Mouse (Mus musculus) layer of hippocampus, adult 18-20 months (tissue): Measurements from ENCODE around the gene Lmnb2. TPM values are rescaled to one million over a fixed set of nuclear protein-coding genes. Genes with fewer than 3 reads are reported as not detected.

ENCODE experiments used
- DNase-seq, 2 experiments: peaks; one replicate each; pipeline ENCODE4 v3.0.0; 2022; ENCODE audit warnings: low spot score in 2 of 2
- total RNA-seq, 2 experiments: library from RNA; stranded (reverse); gene quantifications; 2 replicates each; pipeline ENCODE4 v1.2.3; 2021

The Lmnb2 gene
- total RNA-seq, 2 experiments from 2014 or later, result 19.5 to 22.3 TPM

DNA sequence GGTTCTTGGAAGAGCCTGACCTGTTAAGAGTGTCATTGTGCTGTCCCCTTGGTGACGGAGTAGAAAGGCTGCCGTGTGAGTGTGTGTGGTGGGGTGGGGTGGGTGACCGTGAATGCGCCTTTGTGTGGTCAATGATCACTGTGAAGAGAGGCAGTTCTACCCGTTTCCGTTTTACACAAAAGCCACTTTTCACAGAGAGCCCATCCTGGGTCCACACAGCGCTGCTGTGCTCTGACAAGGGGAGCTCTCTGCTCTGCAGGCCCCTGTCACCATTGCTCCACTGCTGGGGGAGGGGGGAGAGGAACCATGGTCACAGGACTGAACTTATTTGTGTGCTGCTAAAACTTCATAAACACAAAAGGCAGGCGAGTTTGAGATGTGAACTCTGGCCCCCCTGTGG, 60.7 kb downstream of the Lmnb2 start:
- DNase-seq, result peak in 1 of 2 experiments; percentile 49

DNA sequence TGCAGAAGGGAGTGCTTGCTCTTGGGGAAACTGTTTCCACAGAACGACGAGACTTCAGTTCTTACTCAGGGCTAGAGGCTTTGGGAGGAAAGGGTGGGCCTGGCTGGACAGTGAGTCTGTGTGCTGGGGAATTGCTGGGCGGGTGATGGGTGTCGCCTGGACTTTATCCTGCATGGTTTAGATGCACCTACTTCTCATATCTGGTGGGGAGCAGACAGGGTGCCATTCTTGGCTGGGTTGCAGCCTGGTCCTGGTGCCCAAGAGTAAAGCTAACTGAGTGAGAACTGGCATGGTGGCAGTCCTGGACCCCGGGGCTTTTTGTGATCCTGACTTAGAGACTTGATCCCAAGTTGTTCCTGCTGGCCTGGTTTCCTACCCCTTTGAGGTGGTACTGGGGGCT, 61.1 kb downstream of the Lmnb2 start:
- no peak for DNase-seq

DNA sequence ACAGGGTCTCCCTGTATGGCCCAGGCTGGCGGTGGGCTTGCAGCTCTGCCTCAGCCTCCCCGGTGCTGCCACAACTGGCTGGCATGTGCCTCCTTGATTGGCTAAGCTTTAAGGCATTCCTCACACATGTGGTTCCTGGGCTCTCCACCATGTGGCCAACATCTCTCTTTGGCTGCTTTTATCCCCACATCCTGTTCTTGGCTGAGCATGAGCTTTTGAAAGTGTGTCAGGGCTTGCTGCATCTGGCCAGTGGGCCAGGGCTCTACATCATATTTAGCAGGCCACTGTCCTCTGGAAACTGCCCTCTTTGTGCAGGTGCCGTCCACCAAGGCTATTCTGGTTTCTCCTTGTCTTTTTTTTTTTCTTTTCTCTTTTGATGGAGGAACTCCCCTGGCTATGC, 61.8 kb downstream of the Lmnb2 start:
- DNase-seq, result no peak

DNA sequence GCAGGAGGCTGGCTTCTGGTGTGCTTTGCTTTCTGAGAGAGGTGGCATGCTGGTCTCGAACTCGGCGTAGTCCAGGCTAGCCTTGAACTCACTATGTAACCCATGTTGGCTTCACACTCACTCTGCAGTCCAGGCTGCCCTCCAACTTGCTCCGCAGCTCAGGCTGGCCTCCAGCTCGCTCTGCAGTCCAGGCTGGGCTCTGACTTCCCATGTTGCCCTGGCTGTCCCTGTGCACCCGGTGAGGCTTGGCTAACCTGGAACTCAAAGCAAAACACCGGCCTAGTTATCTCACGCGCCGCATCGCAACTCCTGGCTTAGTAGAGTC, 62.3 kb downstream of the Lmnb2 start:
- DNase-seq, result no peak

DNA sequence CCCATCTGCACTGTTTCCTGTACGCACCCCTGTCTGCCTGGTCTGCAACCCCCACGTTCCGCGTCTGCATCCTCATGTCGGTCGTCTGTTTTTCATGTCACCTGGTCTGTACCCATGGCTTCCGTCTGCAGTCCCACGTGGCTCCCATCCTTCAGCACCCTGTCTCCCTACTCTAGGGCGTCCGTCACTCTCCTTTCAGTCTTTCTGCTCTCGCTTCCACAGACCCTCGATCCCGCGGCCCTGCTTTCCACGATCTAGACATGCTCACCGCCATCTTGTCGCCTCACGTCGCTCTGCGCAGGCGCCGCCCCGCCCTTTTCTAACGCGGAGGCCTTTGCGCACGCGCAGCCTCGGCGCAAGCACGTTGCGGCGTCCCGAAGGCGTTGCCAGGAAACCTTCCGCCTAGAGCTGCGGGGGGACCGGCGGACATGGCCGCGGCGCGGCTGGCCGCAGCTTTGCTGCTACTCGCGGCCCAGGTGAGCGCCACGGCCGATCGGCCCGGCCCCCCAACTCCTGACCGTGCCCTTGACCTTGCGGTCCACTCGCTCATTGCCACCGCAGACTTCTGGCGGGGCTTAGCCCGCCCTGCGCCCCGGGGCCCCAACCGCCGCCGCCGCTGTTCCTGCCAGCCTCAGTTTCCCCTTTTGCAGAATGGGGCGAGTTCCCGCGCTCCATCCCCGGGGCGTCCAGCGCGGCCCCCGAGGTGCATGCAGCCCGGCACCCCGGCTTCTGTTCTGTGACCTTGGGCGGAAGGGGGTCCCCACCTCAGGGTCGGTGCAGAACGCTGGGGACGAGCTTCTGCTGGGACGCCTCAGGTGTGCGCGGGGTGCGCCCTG, 62.9 kb downstream of the Lmnb2 start, which contains the start of the genes Lsm7 and Sppl2b:
Gene Lsm7, minus strand, starts transcription at position 297 of the 836 bp plus-strand sequence.
Gene Sppl2b, plus strand, starts transcription at position 363 of the 836 bp plus-strand sequence.
- peak; percentile 94 to 98 for DNase-seq

Other genes with a start within 250 kb of the Lmnb2 start
- gene Mknk2, start 240.1 kb downstream of the Lmnb2 start, total RNA-seq, result 10 to 100 TPM; 44.7 to 46.1 TPM
- gene Mob3a, start 216.3 kb downstream of the Lmnb2 start, total RNA-seq, result 10 to 100 TPM; 13.2 to 13.5 TPM
- gene Izumo4, start 216.1 kb downstream of the Lmnb2 start, total RNA-seq, result 10 to 100 TPM; 52.5 to 54.7 TPM
- gene Ap3d1, start 176.0 kb downstream of the Lmnb2 start, total RNA-seq, result 100 to 1,000 TPM; 138 TPM
- 10 to 100 TPM; 40.6 to 49.6 TPM for gene Dot1l, start 163.0 kb downstream of the Lmnb2 start, total RNA-seq
- 10 to 100 TPM; 52.3 to 57.3 TPM for gene Sf3a2, start 120.0 kb downstream of the Lmnb2 start, total RNA-seq
- 10 to 100 TPM; 63.3 to 71.2 TPM for gene Plekhj1, start 119.6 kb downstream of the Lmnb2 start, total RNA-seq
- gene Amh, start 113.0 kb downstream of the Lmnb2 start, total RNA-seq, result 1 to 10 TPM; 3.3 to 3.6 TPM
- 1 to 10 TPM; 2.2 to 3.0 TPM for gene Jsrp1, start 104.7 kb downstream of the Lmnb2 start, total RNA-seq
- gene Oaz1, start 91.6 kb downstream of the Lmnb2 start, total RNA-seq, result 100 to 1,000 TPM; 518 to 519 TPM
- 10 to 100 TPM; 42.7 to 51.6 TPM for gene Lingo3, start 74.2 kb downstream of the Lmnb2 start, total RNA-seq
- 10 to 100 TPM; 41.4 to 50.4 TPM for gene Lsm7, start 63.0 kb downstream of the Lmnb2 start, total RNA-seq
- gene Sppl2b, start 63.0 kb downstream of the Lmnb2 start, total RNA-seq, result 10 to 100 TPM; 46.4 to 55.6 TPM
- gene Tmprss9, start 46.4 kb downstream of the Lmnb2 start, total RNA-seq, result under 1 TPM; 0.40 to 0.56 TPM
- 100 to 1,000 TPM; 136 to 144 TPM for gene Timm13, start 17.3 kb downstream of the Lmnb2 start, total RNA-seq
- 10 to 100 TPM; 24.9 to 28.1 TPM for gene Gadd45b, start 11.8 kb upstream of the Lmnb2 start, total RNA-seq
- gene Gng7, start 96.7 kb upstream of the Lmnb2 start, total RNA-seq, result 100 to 1,000 TPM; 166 to 173 TPM
- 10 to 100 TPM; 96.6 to 98.2 TPM for gene Diras1, start 107.4 kb upstream of the Lmnb2 start, total RNA-seq
- 10 to 100 TPM; 62.1 to 64.4 TPM for gene Slc39a3, start 119.2 kb upstream of the Lmnb2 start, total RNA-seq
- 100 to 1,000 TPM; 180 to 183 TPM for gene Sgta, start 141.9 kb upstream of the Lmnb2 start, total RNA-seq
- 10 to 100 TPM; 50.5 to 50.6 TPM for gene Thop1, start 151.8 kb upstream of the Lmnb2 start, total RNA-seq
- gene Creb3l3, start 180.6 kb upstream of the Lmnb2 start, total RNA-seq, result under 1 TPM; 0.57 to 0.63 TPM
- 100 to 1,000 TPM; 130 to 136 TPM for gene Map2k2, start 187.7 kb upstream of the Lmnb2 start, total RNA-seq
- gene Zbtb7a, start 217.0 kb upstream of the Lmnb2 start, total RNA-seq, result 100 to 1,000 TPM; 122 to 126 TPM
- 10 to 100 TPM; 27.5 to 30.8 TPM for gene Pias4, start 249.7 kb upstream of the Lmnb2 start, total RNA-seq